Mouse (Mus musculus) heart, embryonic 12.5 days (tissue): ENCODE data around the gene Tecpr1. TPM values are rescaled to one million over a fixed set of nuclear protein-coding genes. Genes with fewer than 3 reads are reported as not detected.

Experiments used
- ATAC-seq: fragments of 200-750 bp; cut with Nextera tagmentation; 2 replicates; pipeline ENCODE4 v1.8.0; 2017; ENCODE audit warnings: moderate TSS enrichment, moderate library complexity; ENCODE audit not compliant: insufficient number of reproducible peaks, low FRiP score
- H3K27ac ChIP-seq: fragments of 300-500 bp; sonication (generic); 2 replicates; pipeline ENCODE4 v1.5.1; 2016; ENCODE audit warnings: mild to moderate bottlenecking, moderate library complexity; ENCODE audit not compliant: poor library complexity, severe bottlenecking
- H3K27me3 ChIP-seq: fragments of 300-500 bp; sonication (generic); replicated peaks from 2 replicates; pipeline ENCODE4 v1.6.1; 2016; ENCODE audit warnings: mild to moderate bottlenecking, moderate library complexity
- H3K36me3 ChIP-seq: fragments of 300-500 bp; sonication (generic); 2 replicates; pipeline ENCODE4 v1.6.1; 2016; ENCODE audit warnings: mild to moderate bottlenecking, moderate library complexity
- H3K4me1 ChIP-seq: fragments of 300-500 bp; sonication (generic); replicated peaks from 2 replicates; pipeline ENCODE4 v1.6.1; 2016; ENCODE audit warnings: mild to moderate bottlenecking
- H3K4me2 ChIP-seq: fragments of 300-500 bp; sonication (generic); 2 replicates; pipeline ENCODE4 v1.6.1; 2016; ENCODE audit warnings: mild to moderate bottlenecking, moderate library complexity
- H3K4me3 ChIP-seq: fragments of 300-500 bp; sonication (generic); 2 replicates; pipeline ENCODE4 v1.5.1; 2016; ENCODE audit warnings: mild to moderate bottlenecking
- H3K9ac ChIP-seq: fragments of 300-500 bp; sonication (generic); 2 replicates; pipeline ENCODE4 v1.6.1; 2016; ENCODE audit warnings: mild to moderate bottlenecking, moderate library complexity
- H3K9me3 ChIP-seq: fragments of 300-500 bp; sonication (generic); replicated peaks from 2 replicates; pipeline ENCODE4 v1.6.1; 2016; ENCODE audit warnings: mild to moderate bottlenecking, moderate library complexity
- WGBS: fragments of 180-500 bp; shearing (Covaris S2); methylation state at CpG from one replicate; pipeline ENCODE4 v1.1.7; 2016; 5-methylcytosine and 5-hydroxymethylcytosine counted together
- polyA plus RNA-seq: library from polyadenylated mRNA; unstranded; fragments of >200 nt; fragmentation: Nextera tagmentation; extraction: Ambion mirVana; gene quantifications from 2 replicates; pipeline ENCODE4 v1.2.1, GENCODE M21; 2016

Gene Tecpr1
- polyA plus RNA-seq, 1 experiment from 2014 or later = 19.1 TPM

DNA sequence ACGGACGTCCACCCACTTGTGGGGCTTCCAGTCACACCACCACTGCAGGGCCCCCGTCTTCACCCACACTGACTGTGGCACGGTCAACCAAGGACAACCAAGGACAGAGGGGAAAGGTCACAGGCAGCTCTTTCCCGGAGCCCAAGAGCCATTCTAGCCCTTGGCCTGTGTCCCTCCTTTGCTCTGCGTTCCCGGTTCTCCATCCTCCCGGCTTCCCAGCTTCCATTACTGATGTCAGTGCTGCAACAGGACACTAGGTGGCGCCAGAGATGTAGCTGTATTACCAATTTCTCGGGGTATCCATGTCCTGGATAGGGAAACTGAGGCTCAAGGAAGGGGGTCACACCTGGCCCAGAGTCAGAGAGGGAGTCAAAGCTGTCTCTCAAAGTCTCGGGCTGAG, 15.9 kb downstream of the Tecpr1 start:
- 45% methylated on average over 11 of the region's 11 CpGs for WGBS

DNA sequence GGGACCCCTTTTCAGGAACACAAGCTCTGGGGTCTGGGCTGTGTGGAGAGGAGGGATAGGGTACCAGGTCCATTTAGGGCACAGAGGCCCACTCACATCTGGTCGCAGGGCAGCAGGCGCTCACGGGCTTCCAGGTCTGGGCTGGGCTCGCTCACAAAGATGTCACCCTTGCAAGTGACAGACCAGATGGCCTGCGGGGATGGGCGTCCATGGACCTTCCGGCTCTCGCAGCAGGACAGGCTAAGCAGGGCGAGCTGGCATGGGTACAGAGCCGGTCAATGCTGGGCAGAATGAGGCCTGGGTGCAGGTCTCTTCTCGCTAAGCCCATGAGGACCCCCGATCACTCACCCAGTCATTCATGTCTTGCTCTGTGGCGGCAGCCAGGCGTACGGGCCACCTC, 17.3 kb downstream of the Tecpr1 start:
- Histone ChIP-seq H3K27ac (no peak overlapping the region), H3K36me3 (peaks cover 84% of the 10 kb centered on the region), H3K4me2 (no peak overlapping the region), H3K27me3 (no peaks in the 10 kb centered on the region), H3K9me3 (peaks cover 6% of the 10 kb centered on the region), H3K9ac (no peak overlapping the region), H3K4me1 (no peaks in the 10 kb centered on the region), H3K4me3 (no peak overlapping the region)
- ATAC-seq = no peak
- 93% methylated on average over 15 of the region's 15 CpGs for WGBS

More for the DNA sequence above, 15.9 kb downstream of the Tecpr1 start:
- no peak overlapping the region for H3K4me2 ChIP-seq
- ATAC-seq = no peak
- no peak overlapping the region for H3K9ac ChIP-seq
- H3K27ac ChIP-seq = no peak overlapping the region
- H3K4me1 ChIP-seq = no peaks in the 10 kb centered on the region
- no peaks in the 10 kb centered on the region for H3K27me3 ChIP-seq
- peaks cover 1% of the 10 kb centered on the region for H3K9me3 ChIP-seq
- H3K4me3 ChIP-seq = no peak overlapping the region
- H3K36me3 ChIP-seq = peaks cover 84% of the 10 kb centered on the region

DNA sequence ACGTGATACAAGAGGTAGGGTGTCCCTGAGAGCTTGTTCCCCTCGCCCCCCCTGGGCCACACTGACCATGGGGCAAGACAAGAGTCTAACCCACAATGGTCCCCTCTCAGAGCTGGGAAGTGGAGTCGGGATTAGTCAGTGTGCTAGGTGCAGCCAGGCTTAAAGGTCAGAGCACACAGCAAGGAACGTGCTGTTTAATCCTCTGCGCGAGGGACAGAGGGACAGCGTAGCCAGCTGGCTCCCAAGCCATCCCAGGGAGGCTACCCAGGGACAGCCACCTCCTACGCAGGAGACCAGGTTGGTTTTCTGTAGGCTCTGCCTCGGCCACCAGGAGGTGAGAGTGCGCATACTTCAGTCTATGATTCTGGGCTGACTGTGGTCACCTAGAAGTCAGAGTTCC, 18.5 kb downstream of the Tecpr1 start:
- no peak for ATAC-seq
- WGBS = 78% methylated on average over 10 of the region's 10 CpGs
- Histone ChIP-seq H3K4me3 (no peak overlapping the region), H3K27me3 (no peaks in the 10 kb centered on the region), H3K36me3 (peaks cover 80% of the 10 kb centered on the region), H3K9me3 (peaks cover 6% of the 10 kb centered on the region), H3K27ac (no peak overlapping the region), H3K9ac (no peak overlapping the region), H3K4me1 (no peaks in the 10 kb centered on the region), H3K4me2 (no peak overlapping the region)

DNA sequence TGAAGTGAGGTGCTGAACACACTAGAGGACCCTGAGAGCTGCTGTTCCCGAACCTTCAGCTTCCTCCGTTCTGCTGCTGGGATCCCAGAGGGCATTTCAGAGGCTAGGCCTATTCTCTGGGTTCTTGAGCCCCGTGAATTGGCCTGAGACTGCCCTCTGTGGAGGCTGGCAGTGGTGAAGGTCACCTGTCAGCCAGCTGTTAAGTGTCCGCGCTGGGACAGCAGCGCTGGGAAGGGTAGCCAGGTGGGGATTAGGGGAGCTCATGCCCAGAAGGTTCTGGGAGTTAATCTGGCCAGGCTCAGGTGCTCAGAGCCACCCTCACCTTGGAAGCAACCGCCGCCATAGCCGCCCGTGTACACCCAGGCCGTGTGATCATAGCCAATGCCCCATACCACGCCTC, 19.1 kb downstream of the Tecpr1 start:
- peaks cover 6% of the 10 kb centered on the region for H3K9me3 ChIP-seq
- H3K36me3 ChIP-seq = peaks cover 75% of the 10 kb centered on the region
- no peak overlapping the region for H3K27ac ChIP-seq
- no peak for ATAC-seq
- no peaks in the 10 kb centered on the region for H3K27me3 ChIP-seq
- H3K4me1 ChIP-seq = no peaks in the 10 kb centered on the region
- no peak overlapping the region for H3K4me3 ChIP-seq
- WGBS = 88% methylated on average over 12 of the region's 12 CpGs
- no peak overlapping the region for H3K9ac ChIP-seq
- no peak overlapping the region for H3K4me2 ChIP-seq

DNA sequence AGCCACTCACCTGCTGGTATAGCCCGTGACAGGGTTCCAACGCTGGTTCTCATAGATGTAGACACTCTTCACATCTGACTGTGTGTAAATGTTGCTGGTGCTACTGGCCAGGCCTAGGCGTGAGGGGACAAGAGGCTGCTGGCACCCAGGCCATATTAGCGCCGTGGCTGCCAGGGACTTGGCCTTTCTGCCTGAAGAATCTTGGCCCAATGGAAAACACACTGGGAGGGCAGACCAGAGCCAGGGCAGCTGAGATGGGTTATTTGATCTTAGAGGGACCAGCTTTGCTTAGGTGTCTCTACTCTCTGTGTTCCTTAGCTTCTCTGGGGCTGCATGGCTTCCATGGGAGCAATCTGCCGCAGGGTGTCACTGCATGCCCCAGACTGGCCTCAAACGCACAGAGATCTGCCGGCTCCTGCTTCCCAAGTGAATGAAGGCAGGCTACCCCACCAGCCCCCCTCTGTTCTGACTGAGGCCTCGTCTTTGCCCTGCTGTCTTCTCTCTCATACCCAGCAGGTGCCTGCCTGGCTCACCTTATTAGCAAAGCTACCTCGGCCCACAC, 19.9 kb downstream of the Tecpr1 start:
- Histone ChIP-seq H3K4me3 (no peak overlapping the region), H3K4me2 (no peak overlapping the region), H3K27ac (no peak overlapping the region), H3K4me1 (no peaks in the 10 kb centered on the region), H3K36me3 (peaks cover 73% of the 10 kb centered on the region), H3K9me3 (peaks cover 6% of the 10 kb centered on the region), H3K27me3 (no peaks in the 10 kb centered on the region), H3K9ac (no peak overlapping the region)
- WGBS = 88% methylated on average over 10 of the region's 10 CpGs
- ATAC-seq = no peak

DNA sequence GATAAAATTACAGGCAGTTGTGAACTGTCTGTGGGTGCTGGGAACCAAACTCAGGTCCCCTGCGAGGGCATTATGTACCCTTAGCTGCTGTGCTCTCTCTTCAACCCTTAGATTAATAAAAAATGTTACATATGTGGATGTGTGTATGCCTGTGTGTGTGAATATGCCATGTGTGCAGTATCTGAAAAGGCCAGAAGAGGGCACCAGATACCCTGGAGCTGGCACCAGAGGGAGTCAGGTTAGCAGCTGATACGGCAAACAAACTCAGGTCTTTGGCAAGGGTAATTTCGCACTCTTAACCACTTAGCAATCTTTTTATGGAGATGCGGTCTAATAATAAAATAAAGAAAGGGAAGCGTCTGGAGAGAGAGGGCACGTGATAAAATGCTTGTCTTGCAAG, 21.0 kb downstream of the Tecpr1 start:
- no peak for ATAC-seq
- H3K27me3 ChIP-seq = no peaks in the 10 kb centered on the region
- 91% methylated on average over 6 of the region's 6 CpGs for WGBS
- H3K4me1 ChIP-seq = no peaks in the 10 kb centered on the region
- H3K27ac ChIP-seq = no peak overlapping the region
- peaks cover 6% of the 10 kb centered on the region for H3K9me3 ChIP-seq
- peaks cover 71% of the 10 kb centered on the region for H3K36me3 ChIP-seq
- no peak overlapping the region for H3K9ac ChIP-seq
- H3K4me2 ChIP-seq = no peak overlapping the region
- H3K4me3 ChIP-seq = no peak overlapping the region

DNA sequence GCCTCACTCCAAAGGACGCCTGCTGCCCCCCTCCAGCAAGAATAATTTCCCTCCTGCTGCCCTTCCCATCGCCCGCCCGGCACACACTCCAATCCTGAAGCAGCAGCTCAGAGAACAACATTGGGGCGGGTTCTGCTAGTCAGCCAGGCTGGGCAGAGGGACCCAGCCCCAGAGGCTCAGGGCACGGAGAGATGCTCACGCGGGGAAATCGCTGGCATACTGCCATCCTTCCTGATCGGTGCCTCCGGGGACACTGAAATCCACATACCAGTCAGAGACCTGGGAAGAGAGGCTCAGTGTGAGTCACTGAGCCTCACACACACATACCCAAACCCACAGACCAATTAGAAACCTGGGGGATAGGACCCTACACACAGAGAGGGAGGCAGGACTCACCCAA, 22.8 kb downstream of the Tecpr1 start:
- WGBS = 79% methylated on average over 11 of the region's 11 CpGs
- H3K4me2 ChIP-seq = no peak overlapping the region

DNA sequence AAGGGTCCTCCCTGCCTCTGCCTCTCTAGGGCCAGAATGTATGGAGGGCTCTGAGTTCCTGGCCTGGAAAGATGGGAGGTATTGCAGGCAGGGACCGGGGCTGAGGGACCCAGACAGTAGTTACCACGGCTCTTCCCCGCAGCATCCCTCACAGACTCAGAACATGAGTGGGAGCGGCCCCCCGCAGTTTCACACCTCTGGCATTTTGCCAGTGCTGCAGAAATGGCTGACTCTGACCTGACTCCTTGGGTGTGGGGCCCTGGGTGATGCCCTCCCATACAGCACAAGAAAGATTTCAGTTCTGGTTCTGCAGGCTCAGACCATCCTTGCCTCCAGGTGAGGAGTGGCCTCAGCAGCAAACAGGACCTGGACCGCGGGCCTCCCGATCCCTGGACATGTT, 27.8 kb downstream of the Tecpr1 start:
- H3K9ac ChIP-seq = no peak overlapping the region
- H3K27me3 ChIP-seq = no peaks in the 10 kb centered on the region
- peaks cover 13% of the 10 kb centered on the region for H3K4me1 ChIP-seq
- ATAC-seq = no peak; the same call in 1 of the 2 replicates
- no peaks in the 10 kb centered on the region for H3K9me3 ChIP-seq
- 87% methylated on average over 8 of the region's 8 CpGs for WGBS
- no peak overlapping the region for H3K4me2 ChIP-seq
- peaks cover 13% of the 10 kb centered on the region; the same call in 1 of the 2 replicates for H3K36me3 ChIP-seq
- no peak overlapping the region for H3K27ac ChIP-seq
- H3K4me3 ChIP-seq = no peak overlapping the region

More for the DNA sequence above, 22.8 kb downstream of the Tecpr1 start:
- ATAC-seq = no peak
- Histone ChIP-seq H3K4me1 (no peaks in the 10 kb centered on the region), H3K36me3 (peaks cover 60% of the 10 kb centered on the region), H3K27ac (no peak overlapping the region), H3K9ac (no peak overlapping the region), H3K4me3 (no peak overlapping the region), H3K9me3 (peaks cover 6% of the 10 kb centered on the region), H3K27me3 (no peaks in the 10 kb centered on the region)

DNA sequence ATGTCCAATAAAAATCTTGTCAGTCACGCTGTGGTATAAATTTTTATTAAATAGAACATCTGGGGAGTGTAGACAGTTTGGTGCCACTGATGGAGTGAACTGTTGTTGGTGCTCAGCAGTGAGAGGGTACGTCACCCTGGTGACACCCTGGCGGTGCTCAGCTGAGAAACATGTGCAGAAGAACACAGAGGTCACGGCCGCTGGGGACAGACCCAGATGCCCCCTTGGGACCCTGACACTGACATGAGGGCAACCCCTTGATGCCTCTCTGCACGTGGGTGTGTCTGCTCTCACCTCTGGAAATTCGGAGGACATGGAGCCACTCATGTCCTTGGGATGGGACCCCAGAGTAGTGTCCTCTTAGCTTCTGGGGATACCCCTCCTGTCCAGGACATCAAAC, 29.0 kb downstream of the Tecpr1 start:
- H3K4me2 ChIP-seq = no peak overlapping the region
- peaks cover 25% of the 10 kb centered on the region for H3K4me1 ChIP-seq
- H3K4me3 ChIP-seq = no peak overlapping the region
- H3K27me3 ChIP-seq = no peaks in the 10 kb centered on the region
- H3K27ac ChIP-seq = no peak overlapping the region
- no peaks in the 10 kb centered on the region for H3K9me3 ChIP-seq
- peaks cover 9% of the 10 kb centered on the region; the same call in 1 of the 2 replicates for H3K36me3 ChIP-seq
- no peak for ATAC-seq
- H3K9ac ChIP-seq = no peak overlapping the region
- WGBS = 82% methylated on average over 7 of the region's 7 CpGs

DNA sequence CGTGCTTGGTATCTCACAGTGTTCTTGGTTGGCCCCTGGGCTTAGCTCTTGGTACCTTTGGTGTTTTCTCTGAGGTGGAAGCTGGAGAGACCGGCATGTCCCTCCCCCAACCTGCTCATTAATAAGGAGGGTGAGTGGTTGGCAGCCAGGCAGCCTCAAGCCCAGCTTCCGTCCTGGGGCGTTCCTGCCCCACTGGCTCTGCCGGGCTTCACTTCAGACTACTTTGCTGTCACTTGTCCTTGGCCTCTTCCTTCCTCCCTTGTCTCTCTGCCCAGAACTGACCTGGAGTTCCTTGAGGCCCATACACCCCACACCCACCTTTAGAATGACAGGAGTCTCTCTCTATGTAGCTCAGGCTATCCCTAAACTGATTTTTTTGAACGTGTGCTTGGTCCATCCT, 30.7 kb downstream of the Tecpr1 start:
- H3K4me1 ChIP-seq = peaks cover 33% of the 10 kb centered on the region

DNA sequence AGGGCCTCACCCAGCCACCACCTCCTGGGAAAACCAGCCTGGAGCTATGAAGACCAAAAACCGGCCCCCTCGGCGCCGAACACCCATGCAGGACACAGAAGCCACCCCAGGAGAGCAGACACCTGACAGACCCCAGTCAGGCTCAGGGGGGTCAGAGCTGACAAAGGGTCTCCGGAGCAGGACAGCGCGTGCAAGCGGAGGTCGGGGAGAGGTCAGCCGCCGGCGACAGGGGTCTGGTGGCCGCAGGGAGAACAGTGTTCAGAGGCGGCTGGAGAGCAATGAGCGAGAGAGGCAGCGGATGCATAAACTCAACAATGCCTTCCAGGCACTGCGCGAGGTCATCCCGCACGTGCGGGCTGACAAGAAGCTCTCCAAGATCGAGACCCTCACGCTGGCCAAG, 32.4 kb downstream of the Tecpr1 start:
- no peaks in the 10 kb centered on the region for H3K27me3 ChIP-seq
- peaks cover 10% of the 10 kb centered on the region for H3K36me3 ChIP-seq
- ATAC-seq = no peak
- peak overlapping the region; percentile 57 for H3K9ac ChIP-seq
- H3K4me1 ChIP-seq = peaks cover 33% of the 10 kb centered on the region
- H3K4me2 ChIP-seq = peak overlapping the region; percentile 72
- no peak overlapping the region for H3K4me3 ChIP-seq
- H3K9me3 ChIP-seq = no peaks in the 10 kb centered on the region
- H3K27ac ChIP-seq = no peak overlapping the region
- WGBS = 44% methylated on average over 23 of the region's 23 CpGs

More for the DNA sequence above, 30.7 kb downstream of the Tecpr1 start:
- Histone ChIP-seq H3K36me3 (peaks cover 9% of the 10 kb centered on the region; the same call in 1 of the 2 replicates), H3K27ac (no peak overlapping the region), H3K9ac (no peak overlapping the region), H3K4me3 (no peak overlapping the region), H3K27me3 (no peaks in the 10 kb centered on the region), H3K9me3 (no peaks in the 10 kb centered on the region), H3K4me2 (no peak overlapping the region)
- 62% methylated on average over 6 of the region's 6 CpGs for WGBS
- no peak for ATAC-seq
